Mouse (Mus musculus) testis, adult 2 months (tissue): Measurements from ENCODE around the gene Slc7a14. TPM values are rescaled to one million over a fixed set of nuclear protein-coding genes. Genes with fewer than 3 reads are reported as not detected.

ENCODE experiments used
- H3K27ac ChIP-seq: fragments of 200-500 bp; 2 replicates; pipeline ENCODE4 v1.5.1; 2012; ENCODE audit warnings: low read depth, low read length; ENCODE audit not compliant: control insufficient read depth, insufficient read depth
- H3K27me3 ChIP-seq: fragments of 200-500 bp; 2 replicates; pipeline ENCODE4 v1.6.1; 2012; ENCODE audit warnings: mild to moderate bottlenecking, low read length, moderate library complexity; ENCODE audit not compliant: control insufficient read depth, insufficient read depth
- H3K36me3 ChIP-seq: fragments of 200-500 bp; 2 replicates; pipeline ENCODE4 v1.6.1; 2012; ENCODE audit warnings: mild to moderate bottlenecking, low read length; ENCODE audit not compliant: control insufficient read depth, insufficient read depth
- H3K4me1 ChIP-seq: fragments of 200-500 bp; 2 replicates; pipeline ENCODE4 v1.6.1; 2012; ENCODE audit warnings: low read length; ENCODE audit not compliant: control insufficient read depth, insufficient read depth
- H3K4me3 ChIP-seq: fragments of 200-500 bp; 2 replicates; pipeline ENCODE4 v1.5.1; 2012; ENCODE audit warnings: low read depth, mild to moderate bottlenecking, low read length, moderate library complexity, mixed read lengths; ENCODE audit not compliant: control insufficient read depth
- CTCF ChIP-seq: fragments of 200-500 bp; IDR thresholded peaks from 2 replicates; pipeline ENCODE4 v1.5.1; 2012; ENCODE audit warnings: low read depth, mild to moderate bottlenecking, inconsistent platforms, low read length, moderate library complexity; ENCODE audit not compliant: control insufficient read depth, insufficient read depth, insufficient replicate concordance
- POLR2A ChIP-seq: fragments of 200-500 bp; IDR thresholded peaks from 2 replicates; pipeline ENCODE4 v1.6.1; 2012; ENCODE audit warnings: low read depth, mild to moderate bottlenecking, inconsistent platforms, low read length, moderate library complexity; ENCODE audit not compliant: control insufficient read depth
- polyA plus RNA-seq: library from polyadenylated mRNA; depleted of rRNA; stranded (reverse); fragments of >200 nt; gene quantifications from 2 replicates; pipeline ENCODE4 v1.2.3, GENCODE M21; 2012

Gene Slc7a14
- polyA plus RNA-seq, 1 experiment, result 4.2 TPM

- peaks cover 2% of the 10 kb centered on the region for H3K4me1 ChIP-seq
- no peak overlapping the region for H3K27ac ChIP-seq
- TF ChIP-seq CTCF, result peak; percentile 60; the same call in 1 of the 2 replicates
- no peak for TF ChIP-seq POLR2A
- no peak overlapping the region for H3K4me3 ChIP-seq
- no peaks in the 10 kb centered on the region for H3K36me3 ChIP-seq
- H3K27me3 ChIP-seq, result no peaks in the 10 kb centered on the region
Observed at GRCm38 (mm10) chr3:31237936-31238335, 72.2 kb downstream of the Slc7a14 start.

GRCm38 (mm10) chr3:31236146-31236545 is 74.0 kb downstream of the Slc7a14 start:
- Histone ChIP-seq H3K4me1 (peaks cover 2% of the 10 kb centered on the region), H3K36me3 (no peaks in the 10 kb centered on the region), H3K27ac (peak overlapping the region; percentile 72), H3K27me3 (no peaks in the 10 kb centered on the region), H3K4me3 (no peak overlapping the region)
- no peak for TF ChIP-seq CTCF
- TF ChIP-seq POLR2A, result no peak

DNA sequence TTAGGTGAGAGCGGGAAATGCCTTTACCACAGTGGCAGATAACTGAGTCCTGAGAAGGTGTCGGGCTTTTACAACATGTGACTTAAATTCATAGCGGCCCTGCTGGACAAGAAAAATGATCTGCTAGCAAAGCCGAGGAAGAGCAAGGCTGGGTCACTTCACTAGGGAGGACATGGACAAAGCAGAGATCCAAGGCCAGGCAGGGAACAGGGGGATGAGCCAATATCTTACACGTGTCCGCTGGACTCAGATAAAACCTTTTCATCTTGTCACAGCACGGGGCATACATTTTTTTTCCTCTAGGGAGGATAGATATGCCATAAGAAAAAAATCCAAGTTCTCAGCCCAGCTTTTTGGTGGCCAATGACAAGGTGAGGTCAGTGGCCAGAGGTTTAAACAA is 75.8 kb downstream of the Slc7a14 start:
- peak overlapping the region; percentile 19; the same call in 1 of the 2 replicates for H3K27ac ChIP-seq
- H3K4me1 ChIP-seq, result peaks cover 2% of the 10 kb centered on the region
- no peak overlapping the region for H3K4me3 ChIP-seq
- TF ChIP-seq CTCF (no peak), POLR2A (no peak)
- no peaks in the 10 kb centered on the region for H3K36me3 ChIP-seq
- no peaks in the 10 kb centered on the region for H3K27me3 ChIP-seq

GRCm38 (mm10) chr3:31233746-31234312 is 76.3 kb downstream of the Slc7a14 start:
- Histone ChIP-seq H3K36me3 (no peaks in the 10 kb centered on the region), H3K4me3 (no peak overlapping the region), H3K27ac (peak overlapping the region; percentile 19; the same call in 1 of the 2 replicates), H3K4me1 (peaks cover 2% of the 10 kb centered on the region), H3K27me3 (no peaks in the 10 kb centered on the region)
- TF ChIP-seq POLR2A (no peak), CTCF (no peak)

DNA sequence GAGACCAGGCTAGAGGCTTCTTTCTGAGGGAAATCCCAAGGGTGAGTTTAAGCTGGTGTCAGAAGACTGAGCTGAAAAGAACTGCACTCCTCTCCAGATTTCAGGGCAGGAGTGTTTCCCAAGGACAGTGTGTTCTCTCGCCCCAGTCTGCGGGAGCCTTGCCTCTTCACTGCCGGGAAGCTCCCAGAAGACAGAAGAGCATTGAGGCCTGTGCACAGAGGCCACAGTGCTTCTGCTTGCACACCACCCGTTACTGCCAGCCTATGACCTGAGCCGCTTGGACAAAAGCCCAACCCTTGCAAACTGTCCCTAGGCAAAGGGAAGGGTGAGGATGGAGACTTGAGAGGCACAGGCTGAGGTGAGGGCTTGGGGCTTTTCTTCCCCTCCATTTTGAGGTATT is 80.9 kb downstream of the Slc7a14 start:
- TF ChIP-seq POLR2A (peak; percentile 52; the same call in 1 of the 2 replicates), CTCF (no peak)
- Histone ChIP-seq H3K4me3 (no peak overlapping the region), H3K4me1 (no peaks in the 10 kb centered on the region), H3K27ac (peak overlapping the region; percentile 70), H3K36me3 (no peaks in the 10 kb centered on the region), H3K27me3 (no peaks in the 10 kb centered on the region)

DNA sequence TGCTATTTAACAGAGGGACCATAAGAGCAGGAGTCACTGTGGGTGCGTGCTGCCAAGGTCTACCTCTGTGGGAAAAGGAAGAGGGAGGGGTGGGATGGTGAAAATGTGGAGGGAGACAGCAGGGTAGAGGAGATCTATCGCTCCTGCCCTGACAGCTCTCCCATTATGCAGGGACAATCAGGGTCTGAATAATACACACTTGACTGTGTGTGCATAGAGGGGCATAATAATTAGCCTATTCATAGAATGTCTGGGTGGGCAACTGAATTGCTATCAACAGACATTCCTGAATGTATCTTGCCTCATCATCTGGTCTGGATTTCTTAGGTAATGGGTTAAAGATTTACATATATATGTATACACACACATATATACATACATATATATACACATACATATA is 81.7 kb downstream of the Slc7a14 start:
- peak overlapping the region; percentile 67 for H3K27ac ChIP-seq
- TF ChIP-seq POLR2A (no peak), CTCF (no peak)
- H3K36me3 ChIP-seq, result no peaks in the 10 kb centered on the region

DNA sequence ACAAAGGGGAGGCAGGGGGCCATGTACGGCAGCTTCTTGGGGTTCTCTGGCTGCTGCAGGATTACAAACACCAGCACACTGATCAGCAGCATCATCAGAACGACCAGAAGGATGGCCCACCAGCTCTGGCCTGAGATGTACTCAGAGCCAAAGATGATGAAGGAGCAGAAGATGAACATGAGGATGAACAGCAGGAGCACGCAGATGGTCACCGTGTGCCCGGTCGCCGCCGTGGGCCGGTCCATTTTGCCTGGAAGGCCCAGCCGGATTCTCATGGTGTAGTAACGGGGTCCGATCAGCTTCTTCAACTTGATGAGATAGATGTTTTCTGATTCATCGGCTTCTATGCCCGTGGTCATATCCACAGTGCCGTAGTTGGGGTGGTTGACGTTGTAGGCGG is 86.6 kb downstream of the Slc7a14 start:
- TF ChIP-seq CTCF (no peak), POLR2A (no peak)
- Histone ChIP-seq H3K27me3 (no peaks in the 10 kb centered on the region), H3K4me3 (peak overlapping the region; percentile 87), H3K27ac (no peak overlapping the region), H3K36me3 (no peaks in the 10 kb centered on the region), H3K4me1 (peaks cover 2% of the 10 kb centered on the region; the same call in 1 of the 2 replicates)

More for the DNA sequence above, 81.7 kb downstream of the Slc7a14 start:
- H3K27me3 ChIP-seq, result no peaks in the 10 kb centered on the region
- no peaks in the 10 kb centered on the region for H3K4me1 ChIP-seq
- peak overlapping the region; percentile 50 for H3K4me3 ChIP-seq
